Mouse (Mus musculus): ENCODE data around the gene Kdm2b. TPM values are rescaled to one million over a fixed set of nuclear protein-coding genes. Genes with fewer than 3 reads are reported as not detected.
A peak's percentile ranks its signal among the peaks of the same experiment; 100 is the strongest.

Gene Kdm2b
- polyA plus RNA-seq, 3 experiments from 2014 or later, result 29.8 to 58.3 (median 53.4) TPM

DNA sequence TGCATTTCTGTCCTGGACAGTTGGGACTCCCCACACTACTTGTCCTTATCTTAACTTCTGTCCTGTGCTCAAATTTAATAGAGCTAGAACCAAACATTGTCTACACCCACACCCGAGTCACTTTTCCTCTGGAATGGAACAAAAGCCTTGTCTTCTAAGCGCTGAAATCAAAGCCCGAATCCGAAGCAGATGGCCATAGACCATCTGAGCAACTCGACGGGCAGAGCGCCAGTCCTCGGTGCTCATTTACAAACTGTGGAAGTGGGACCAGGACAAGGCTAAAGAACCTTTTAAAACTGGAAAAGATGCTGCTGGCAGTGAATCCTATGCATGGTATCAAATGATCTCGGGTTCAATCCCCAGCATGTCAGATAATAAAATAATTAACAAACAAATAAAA lies 17.5 kb downstream of the Kdm2b start:
- no peak for ATAC-seq

DNA sequence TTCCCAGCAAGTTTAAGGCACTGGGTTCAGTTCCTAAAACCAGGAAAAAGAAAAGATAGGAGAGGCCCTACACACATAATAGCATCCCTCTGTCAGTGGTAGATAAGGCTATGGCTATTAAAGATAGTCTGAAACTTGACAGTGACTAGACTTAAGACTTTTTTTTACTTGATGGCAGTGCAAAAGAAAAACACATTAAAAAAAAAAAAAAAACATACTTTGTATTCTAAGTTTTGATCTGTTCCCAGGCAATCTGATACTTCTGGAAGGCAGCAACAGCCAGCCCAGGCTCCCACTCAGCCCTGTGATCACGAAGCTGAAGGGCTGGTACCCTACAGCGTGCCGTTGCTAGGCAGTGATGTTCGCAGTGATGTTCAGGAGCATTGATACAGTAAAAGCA lies 18.2 kb downstream of the Kdm2b start:
- no peak for ATAC-seq

DNA sequence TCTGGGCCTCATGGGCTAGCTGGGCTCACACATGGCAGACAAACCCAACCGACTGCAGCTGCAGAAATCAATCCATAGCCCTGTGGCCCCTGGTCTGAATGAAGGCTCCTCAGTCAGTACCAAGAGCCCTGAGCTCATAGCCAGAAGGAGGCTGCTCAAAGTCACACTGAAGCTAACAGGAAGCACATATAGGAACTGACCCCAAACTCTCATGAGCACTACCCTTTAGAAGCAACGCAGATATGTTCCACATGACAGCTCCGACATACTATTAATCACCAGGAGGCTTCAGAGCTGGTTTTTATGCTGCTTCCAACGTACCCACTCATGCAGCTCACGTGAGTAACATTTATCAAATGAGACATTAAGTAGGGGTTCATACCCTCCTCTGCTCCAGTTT lies 19.6 kb downstream of the Kdm2b start:
- no peak for ATAC-seq

DNA sequence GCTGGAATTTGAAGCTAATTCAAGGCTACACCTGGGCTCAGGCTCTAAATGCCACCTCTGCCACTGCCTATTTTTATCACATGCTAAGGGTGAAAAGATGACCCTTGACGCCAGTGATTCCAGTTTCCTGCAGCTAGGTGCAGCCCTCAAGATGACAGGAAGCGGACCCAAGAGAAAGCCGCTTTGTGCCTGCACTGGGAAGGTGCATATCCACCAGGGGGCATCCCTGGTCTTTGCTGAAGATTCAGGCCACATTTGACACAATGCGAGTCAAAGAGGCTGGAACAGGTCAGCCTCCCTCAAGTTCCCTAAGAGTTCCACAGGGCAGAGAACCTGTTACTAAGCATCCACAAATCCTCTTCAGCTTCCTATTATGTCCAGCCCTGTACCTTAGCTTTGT lies 21.3 kb downstream of the Kdm2b start:
- ATAC-seq, result peak; percentile 77

DNA sequence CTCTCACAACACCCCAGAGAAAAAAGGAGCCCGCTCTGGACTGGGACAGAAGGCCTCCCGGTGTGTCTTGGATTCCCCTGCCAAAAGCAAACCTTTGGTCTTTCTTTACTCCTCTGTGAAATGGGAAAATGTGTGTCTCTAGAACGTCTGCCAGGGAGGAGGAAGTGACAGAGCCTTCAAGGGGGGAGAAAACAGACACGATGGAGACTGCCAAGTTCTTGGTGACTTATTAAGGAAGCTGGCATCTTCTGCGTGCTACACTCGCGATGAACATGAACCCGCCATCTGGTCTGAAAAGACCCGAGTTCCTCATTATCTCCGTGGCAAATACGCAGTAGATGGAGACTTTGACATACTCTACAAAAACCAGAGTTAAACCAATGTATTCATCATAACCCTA lies 24.2 kb downstream of the Kdm2b start:
- no peak for ATAC-seq

DNA sequence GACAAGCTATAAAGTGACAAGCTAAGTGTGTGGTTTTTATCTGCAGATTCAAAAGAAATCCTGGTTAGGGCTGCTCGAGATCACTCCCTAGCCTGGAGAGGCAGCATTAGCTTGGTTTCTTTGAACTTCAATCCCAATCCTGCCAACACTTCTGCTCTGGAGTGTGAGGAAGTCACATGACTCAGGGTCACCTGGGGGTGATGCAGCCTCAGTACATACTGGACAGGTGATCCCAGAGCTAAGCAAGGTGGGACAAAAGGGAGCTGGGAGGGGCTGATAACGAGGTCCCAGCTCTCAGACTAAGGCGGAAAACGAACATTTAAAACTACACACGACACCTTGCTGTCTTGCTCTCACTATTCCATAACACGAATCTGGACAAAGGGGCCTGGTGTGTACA lies 24.8 kb downstream of the Kdm2b start:
- ATAC-seq, result no peak

DNA sequence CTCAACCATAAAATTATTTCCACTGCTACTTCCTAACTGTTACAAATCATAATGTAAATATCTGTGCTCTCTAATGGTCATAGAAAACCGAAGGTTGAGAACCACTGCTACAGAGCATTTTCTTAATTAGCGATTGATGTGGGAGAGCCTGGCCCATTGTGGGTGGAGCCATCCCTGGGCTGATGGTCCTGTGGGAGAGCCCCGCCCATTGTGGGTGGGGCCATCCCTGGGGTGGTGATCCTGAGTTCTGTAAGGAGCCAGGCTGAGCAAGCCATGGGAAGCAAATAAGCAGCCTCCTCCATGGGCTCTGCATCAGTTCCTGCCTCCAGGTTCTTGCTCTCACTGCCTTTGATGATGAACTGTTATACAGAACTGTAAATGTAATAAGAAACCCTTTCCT lies 27.7 kb downstream of the Kdm2b start:
- no peak for ATAC-seq

DNA sequence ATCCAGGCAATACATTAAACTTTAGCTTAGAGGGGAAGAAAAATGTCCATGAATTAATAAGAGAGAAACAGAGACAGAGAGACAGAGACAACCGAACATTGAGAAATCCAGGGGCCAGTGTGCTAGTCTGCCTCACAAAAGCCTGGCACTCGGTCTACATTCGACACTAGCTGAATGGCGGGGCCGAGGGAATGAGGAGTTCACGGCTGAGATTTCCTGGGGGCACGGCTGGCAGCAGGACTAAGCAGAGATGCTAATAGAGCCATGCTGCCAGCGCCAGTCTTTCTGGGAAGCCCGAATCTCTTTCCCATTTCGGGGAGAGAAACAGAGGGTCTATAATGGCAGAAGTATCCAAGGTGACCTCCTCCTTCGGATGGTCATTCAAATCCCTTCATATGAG lies 30.2 kb downstream of the Kdm2b start:
- no peak for ATAC-seq

DNA sequence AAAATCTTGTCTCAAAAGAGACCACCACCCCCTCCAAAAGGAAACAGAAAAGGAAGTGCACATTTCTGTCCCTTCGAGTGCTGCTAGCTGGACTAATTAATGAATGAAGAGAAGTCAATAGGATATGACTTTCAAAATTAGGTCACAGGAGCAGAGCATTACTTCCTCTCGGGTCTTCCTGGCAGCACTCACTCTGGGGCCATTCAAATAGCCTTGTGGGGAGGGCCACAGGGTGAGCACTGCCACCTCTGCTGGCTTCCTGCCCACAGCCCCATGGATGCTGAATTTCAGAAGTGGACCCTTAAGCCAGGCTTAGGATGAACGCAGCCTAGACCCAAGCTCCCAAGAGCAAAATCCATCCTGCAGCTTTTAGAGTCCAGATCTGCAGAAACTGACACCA lies 33.6 kb downstream of the Kdm2b start:
- ATAC-seq, result no peak

DNA sequence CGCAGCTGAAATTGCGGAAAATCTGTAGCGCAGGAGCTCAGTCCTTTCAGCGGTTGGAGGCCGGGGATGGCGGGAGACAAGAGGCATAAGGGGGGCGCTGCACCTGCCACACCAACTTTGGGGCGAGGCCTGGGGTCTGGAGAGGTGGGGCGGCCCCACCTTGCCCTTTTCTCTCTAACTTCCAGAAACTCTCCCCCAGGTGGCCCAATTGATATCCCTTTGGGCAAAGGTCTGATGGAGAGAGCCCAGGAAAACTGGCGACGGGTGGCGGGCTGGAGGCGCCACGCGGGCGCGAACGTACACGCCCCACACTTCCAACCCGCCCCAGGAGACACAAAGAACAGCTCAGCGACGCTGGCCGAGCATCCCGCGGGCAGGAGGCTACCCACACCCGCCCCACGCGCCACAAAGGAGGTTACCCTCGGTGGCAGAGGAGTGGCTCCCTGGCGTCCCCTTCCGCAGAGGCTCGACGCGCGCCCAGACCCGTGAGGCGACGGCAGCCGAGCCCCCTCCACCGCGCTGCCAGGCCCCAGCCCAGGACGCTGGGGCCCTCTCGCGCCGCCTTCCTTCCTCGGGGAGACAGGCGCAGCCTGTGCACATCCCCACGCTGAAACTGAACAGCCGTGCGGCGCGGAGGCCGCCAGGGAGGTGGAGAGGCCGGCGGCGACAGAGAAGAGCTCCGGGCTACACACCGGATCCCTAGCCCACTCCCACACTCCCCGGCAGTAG lies 37.5 kb downstream of the Kdm2b start:
- ATAC-seq, result no peak

DNA sequence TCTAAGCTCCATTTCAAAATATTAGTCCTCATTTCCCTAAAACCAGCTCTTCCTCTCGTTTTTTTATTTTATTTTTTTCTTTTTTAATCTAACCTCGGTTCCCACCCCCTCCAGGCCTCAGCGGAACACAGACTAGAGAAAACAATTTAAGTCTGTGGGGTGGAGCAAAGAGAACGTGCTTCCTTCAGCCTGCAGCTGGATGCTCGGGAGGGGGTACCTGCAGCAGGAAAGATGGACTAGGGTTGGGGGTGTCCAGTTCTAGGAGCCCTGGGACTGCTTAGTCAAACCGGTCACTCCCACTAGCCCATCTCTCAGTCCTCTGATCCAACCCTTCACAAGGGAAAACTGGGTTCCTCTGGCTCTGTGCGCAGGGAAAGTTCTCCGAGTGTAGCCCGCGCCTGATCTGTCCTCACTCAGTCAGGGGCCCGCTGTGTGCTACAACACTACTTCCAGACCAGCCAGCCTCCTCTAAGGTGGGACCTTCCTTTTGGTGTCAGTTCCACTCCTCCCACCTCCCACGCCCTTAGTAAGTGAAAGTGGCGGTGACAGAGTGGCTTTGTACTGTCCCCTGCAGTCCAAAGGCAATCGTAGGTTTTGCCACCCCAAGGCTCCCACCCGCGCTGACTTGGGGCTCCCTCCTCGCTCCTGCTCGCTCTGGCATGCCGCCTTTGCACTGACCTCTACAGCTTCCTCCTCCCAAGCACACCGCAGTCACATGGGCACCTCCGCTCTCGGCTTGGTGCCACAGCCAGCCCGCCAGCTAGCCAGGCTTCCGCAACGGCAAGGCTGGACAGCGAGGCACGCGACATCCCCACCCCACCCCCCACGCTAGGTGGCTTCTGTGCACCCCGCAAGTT lies 38.3 kb downstream of the Kdm2b start:
- peak; percentile 41 for ATAC-seq

DNA sequence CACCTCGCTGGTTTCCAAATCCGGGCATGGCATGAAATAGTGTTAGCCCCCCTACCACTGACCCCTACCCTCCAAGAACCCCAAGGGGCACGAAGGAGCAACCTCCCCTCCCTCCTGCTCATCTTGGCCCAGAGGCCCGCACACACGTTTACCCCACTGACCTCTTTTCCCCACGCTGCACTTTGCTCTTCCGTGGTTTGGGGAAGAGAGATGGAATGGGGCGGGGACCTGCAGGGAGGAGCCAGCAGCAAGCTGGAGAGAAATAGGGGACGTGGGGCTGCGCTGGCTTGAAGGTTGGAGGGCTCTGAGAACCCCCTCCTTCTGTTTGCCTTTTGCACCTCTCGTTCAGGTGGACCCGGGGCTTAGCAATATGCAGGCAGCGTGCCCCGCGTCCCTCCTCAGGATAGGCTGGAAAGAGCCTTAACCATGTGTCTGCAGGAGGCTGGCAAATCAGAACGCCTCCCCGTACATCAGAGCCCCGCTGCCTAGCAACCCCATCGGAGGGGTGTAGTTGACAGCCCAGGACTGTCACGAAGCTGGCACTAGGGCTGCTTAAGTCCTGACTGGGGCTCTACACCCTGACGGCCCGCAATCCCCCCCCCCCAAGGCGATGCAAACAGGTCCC lies 39.2 kb downstream of the Kdm2b start:
- ATAC-seq, result no peak

DNA sequence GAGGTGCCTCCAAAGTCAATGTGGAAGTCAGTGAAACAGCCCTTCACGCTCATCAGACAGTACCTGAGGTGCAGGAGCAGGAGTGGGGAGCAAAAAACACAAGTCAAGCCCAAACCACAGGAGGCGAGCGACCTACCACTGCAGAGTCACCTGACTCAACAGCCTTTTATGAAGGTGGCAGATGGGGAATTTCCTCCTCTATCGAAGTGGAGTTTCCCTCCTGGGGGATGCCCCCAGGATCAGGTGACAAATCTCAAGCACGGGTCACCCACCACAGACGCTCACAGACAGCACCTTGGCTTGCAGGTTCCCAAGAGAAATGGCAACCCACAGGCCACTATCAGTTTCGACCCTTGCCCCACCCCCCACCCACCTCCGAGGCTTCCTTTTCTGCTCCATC lies 40.5 kb downstream of the Kdm2b start:
- peak; percentile 82 for ATAC-seq

DNA sequence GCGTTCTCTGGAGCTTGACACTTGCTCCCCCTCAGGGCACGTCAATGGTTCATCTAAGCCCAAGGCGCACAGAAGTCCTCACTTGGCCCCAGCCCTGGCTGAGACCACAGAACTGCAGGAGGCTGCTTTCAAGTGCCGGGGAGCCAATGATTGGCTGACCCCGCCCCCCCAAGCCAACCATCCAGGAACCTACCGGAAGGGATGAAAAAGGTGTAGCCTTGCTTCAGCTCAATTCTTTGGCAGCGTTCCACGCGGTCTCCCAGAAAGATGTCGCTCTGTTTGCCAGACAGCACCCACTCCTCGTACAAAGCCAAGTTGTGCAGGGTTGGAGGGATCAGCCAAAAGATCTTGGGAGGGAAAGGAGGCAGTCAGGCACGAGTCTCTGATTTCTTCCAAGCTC lies 42.1 kb downstream of the Kdm2b start:
- ATAC-seq, result no peak

DNA sequence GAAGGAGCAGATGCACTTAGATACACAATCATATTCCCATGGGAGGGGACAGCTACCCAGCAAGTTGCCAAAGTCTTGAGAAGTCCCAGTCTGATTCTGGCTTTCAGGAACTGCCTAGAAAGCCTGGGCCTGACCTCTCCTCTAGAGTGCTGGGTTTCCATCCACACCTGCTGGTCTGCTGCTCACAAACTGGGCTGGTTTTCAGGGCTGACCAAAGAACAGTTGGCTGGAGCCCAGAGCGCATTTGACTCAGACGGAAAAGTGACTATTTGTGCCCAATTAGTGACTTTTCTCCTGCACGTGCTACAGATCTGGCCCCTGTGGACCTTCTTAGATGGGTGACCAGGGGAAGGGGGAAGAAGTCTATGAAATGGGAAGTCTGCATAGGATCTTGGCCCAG lies 50.9 kb downstream of the Kdm2b start:
- no peak for ATAC-seq

DNA sequence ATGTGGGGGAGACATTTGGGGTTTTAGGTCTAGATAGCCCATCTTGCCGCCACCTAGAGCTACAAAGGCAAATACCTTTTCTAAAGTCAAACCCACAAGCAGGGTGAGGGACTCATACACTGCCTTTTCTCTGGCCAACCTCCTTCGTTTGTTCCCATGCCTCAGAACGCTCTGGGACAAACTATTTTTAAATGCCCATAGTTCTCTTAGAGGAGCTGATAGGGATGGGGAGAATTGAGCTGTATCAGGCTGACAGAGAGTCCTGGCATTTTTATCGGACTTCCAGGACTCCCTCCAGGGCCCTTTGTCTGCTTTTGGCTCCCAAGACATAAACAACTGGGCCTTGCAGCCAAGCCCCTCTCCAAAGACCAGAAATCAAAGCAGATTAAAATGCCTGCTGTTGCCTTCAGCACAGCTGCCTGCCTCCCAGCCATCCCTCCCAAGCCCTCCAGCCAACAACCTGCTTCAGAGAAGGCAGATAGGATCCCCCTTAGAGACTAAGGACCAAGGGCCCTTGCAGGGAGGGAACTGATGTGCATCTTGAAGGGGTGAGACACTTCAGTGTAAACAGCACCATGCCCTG lies 51.6 kb downstream of the Kdm2b start:
- ATAC-seq, result no peak

DNA sequence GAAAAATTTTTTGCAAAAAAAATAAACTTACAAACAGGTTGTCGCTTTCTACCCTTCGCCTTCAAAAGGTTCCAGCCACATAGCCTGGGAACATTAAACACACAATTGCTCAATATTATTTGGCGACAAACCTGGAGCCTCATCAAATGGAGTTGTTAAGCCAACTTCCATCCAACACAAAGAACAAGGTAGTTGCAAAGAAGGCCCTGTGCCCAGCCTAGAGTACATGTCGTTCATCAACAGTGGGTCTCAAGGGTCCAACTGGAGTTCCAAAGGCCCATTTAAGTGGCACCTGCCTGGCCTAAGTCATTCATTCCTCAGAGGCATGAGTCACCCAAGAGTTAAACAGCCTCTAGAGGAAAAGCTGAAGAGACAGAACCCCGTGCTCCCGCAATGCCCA lies 52.6 kb downstream of the Kdm2b start:
- ATAC-seq, result no peak

DNA sequence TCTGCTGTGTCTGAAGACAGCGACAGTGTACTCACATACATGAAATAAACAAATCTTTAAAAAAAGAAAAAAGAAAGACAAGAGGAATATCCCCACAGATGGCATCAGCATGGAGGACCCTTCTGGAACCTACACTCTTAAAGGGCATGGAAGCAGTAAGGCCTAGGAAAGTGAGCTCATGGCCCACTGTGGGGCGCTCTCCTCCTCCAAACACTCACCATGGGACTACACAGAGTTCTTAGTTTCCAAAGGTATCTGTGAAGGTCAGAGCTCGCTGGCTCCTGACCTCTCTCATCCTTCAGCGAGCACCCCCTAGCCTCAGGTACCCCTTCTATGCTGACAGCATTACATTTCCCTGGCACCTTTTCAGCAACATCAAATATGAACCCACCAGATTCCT lies 53.8 kb downstream of the Kdm2b start:
- no peak for ATAC-seq

DNA sequence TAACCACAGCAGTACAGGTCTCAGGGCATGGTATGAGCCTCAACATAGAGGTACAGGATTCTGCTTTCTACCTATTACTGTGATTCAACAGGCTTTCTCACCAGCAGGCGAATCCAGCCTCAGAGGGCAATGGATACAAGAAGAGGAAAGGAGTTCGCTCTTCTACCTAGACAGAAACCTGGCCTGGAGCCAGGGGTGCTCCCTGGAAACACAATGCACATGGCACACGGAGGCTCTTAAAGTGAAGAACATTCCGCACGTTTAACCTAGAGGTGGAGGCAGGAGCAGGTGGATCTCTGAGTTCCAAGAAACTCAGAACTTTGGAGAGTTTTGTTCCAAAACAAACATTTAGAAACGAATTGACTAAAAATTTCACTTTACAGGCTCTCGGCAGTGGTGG lies 58.6 kb downstream of the Kdm2b start:
- ATAC-seq, result no peak

DNA sequence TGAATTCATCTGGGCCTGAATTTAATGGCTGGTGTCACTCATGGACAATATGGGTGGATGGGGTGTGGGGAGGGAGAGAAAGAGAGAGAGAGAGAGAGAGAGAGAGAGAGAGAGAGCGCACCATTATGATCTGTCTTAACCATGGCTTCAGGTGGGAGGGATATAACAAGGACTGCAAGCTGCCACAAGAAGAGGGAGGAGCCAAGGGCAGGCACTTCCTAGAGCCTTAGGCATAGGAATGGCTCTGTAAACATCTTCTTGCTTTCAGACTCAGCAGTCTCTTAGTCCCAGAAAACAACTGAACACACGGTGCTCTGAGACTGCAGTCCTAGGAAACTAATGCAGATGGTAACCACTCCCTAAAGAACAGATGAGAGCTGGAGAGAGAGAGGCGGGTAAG lies 61.3 kb downstream of the Kdm2b start:
- ATAC-seq, result no peak

DNA sequence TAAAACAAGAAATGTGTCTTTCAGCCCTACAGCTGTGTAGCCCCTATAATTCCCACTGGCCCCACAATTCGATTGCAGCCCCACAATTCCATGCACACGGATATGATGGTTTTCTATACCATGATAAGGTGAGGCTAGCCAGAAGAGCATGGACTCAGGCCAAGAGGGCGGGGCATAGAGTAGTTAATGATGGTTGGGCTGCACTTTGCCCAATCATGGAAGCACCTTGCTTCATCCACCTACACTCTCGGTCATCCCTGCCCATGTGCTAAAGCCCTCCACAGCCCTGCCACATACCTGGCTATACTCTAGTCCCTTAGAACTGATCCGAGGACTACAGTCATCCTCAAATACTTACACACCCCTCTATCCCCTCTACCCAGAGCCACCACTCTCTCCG lies 61.9 kb downstream of the Kdm2b start:
- no peak for ATAC-seq

DNA sequence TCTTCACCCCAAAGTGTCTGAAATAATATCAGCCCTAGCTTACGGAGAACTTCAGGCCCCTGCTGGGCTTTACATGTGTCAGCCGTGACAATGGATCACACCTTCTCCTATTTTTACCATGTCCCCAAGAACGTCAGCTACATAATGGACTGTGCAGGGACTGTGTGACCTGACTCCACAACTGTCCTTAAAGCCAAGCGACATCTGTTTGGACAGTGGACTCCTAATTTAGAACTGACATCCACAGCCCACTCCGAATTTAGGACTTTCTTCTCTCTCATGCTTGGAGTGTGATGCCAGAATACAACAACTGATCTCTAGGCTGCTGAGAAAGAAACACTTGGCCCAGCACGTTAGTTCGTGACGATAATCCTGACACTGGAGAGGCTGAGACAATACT lies 62.5 kb downstream of the Kdm2b start:
- ATAC-seq, result no peak

DNA sequence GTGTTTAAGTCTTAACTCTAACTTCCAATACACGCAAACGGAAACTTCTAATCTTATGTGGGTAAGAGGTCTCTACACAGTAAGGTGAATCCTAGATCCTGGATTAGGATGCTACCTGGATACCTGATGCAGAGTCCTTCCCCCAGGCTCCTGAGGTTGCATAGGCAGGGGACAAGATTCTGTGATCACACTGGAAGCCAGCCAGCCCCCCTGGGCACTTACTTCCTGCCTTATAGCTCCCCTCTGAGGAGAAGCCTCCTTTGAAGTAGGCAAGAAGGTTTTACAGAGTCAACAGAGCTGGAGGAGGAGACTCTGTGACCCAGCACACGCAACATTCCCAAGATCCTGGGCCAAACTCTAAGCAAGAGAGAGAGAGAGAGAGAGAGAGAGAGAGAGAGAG lies 63.3 kb downstream of the Kdm2b start:
- no peak for ATAC-seq

All from inflammation-experienced regulatory T-cells, adult 6 months (primary cell).